Mouse (Mus musculus) embryonic fibroblast, embryonic 13.5 days (primary cell): Measurements from ENCODE around the gene Uba7. TPM values are rescaled to one million over a fixed set of nuclear protein-coding genes. Genes with fewer than 3 reads are reported as not detected.
A peak's percentile ranks its signal among the peaks of the same experiment; 100 is the strongest.

Experiments used
- H3K27ac ChIP-seq: 2 replicates; pipeline ENCODE4 v1.5.1; 2012; ENCODE audit warnings: low read length, control low read depth, inconsistent platforms; ENCODE audit not compliant: insufficient read depth
- H3K4me1 ChIP-seq: 2 replicates; pipeline ENCODE4 v1.6.1; 2011; ENCODE audit warnings: low read length; ENCODE audit not compliant: control insufficient read depth, insufficient read depth
- H3K4me3 ChIP-seq: 2 replicates; pipeline ENCODE4 v1.5.1; 2011; ENCODE audit warnings: mild to moderate bottlenecking, control low read depth, low read length; ENCODE audit not compliant: insufficient read depth
- CTCF ChIP-seq: IDR thresholded peaks from 2 replicates; pipeline ENCODE4 v1.5.1; 2011; ENCODE audit warnings: mild to moderate bottlenecking, control low read depth, low read length, moderate library complexity, borderline replicate concordance; ENCODE audit not compliant: insufficient read depth
- POLR2A ChIP-seq: IDR thresholded peaks from 2 replicates; pipeline ENCODE4 v1.6.1; 2011; ENCODE audit warnings: low read depth, mild to moderate bottlenecking, control low read depth, low read length, moderate library complexity
- polyA plus RNA-seq: library from polyadenylated mRNA; stranded (reverse); fragments of >200 nt; gene quantifications from 2 replicates; pipeline ENCODE4 v1.2.4, GENCODE M21; 2011; ENCODE audit warnings: low read depth; ENCODE audit not compliant: missing spikeins, insufficient read length

Gene Uba7
- polyA plus RNA-seq, 1 experiment = 27.3 TPM

- TF ChIP-seq POLR2A = peak; percentile 53
- TF ChIP-seq CTCF = no peak
- Histone ChIP-seq H3K4me1 (peaks cover 18% of the 10 kb centered on the region), H3K4me3 (no peak overlapping the region), H3K27ac (peak overlapping the region; percentile 92)
Observed at GRCm38 (mm10) chr9:107981684-107982605, 6.6 kb downstream of the Uba7 start.

- Histone ChIP-seq H3K4me1 (peaks cover 18% of the 10 kb centered on the region), H3K4me3 (peak within 1 kb of the TSS; percentile 86), H3K27ac (peak within 1 kb of the TSS; percentile 92)
- peak; percentile 62 for TF ChIP-seq POLR2A
- TF ChIP-seq CTCF = no peak
Observed at GRCm38 (mm10) chr9:107982681-107983346, 7.5 kb downstream of the Uba7 start, which contains the start of gene Gm20661. Gm20661 (plus strand) TSS chr9:107983058.

GRCm38 (mm10) chr9:107983421-107983890 is 8.2 kb downstream of the Uba7 start:
- peaks cover 18% of the 10 kb centered on the region for H3K4me1 ChIP-seq
- TF ChIP-seq POLR2A (peak; percentile 50), CTCF (no peak)
- H3K4me3 ChIP-seq = no peak overlapping the region; the same call in 1 of the 2 replicates
- peak overlapping the region; percentile 92 for H3K27ac ChIP-seq

GRCm38 (mm10) chr9:107984052-107984753 is 8.9 kb downstream of the Uba7 start:
- Histone ChIP-seq H3K4me1 (peaks cover 18% of the 10 kb centered on the region), H3K4me3 (peak overlapping the region; percentile 86), H3K27ac (peak overlapping the region; percentile 92)
- TF ChIP-seq POLR2A = 0 out of 2 replicates have a peak, but pooled peaks have one; percentile 33
- no peak for TF ChIP-seq CTCF

- H3K4me3 ChIP-seq = peak overlapping the region; percentile 86
- H3K4me1 ChIP-seq = peaks cover 18% of the 10 kb centered on the region
- no peak for TF ChIP-seq CTCF
- peak overlapping the region; percentile 92 for H3K27ac ChIP-seq
Observed at GRCm38 (mm10) chr9:107984754-107985055, 9.4 kb downstream of the Uba7 start.

GRCm38 (mm10) chr9:107985131-107986119 is 10.1 kb downstream of the Uba7 start, which contains the start of gene Inka1:
Inka1 (minus strand) TSS chr9:107985879.
- TF ChIP-seq POLR2A (peak; percentile 82), CTCF (no peak)
- peaks cover 18% of the 10 kb centered on the region for H3K4me1 ChIP-seq
- peak within 1 kb of the TSS; percentile 92 for H3K27ac ChIP-seq
- H3K4me3 ChIP-seq = peak within 1 kb of the TSS; percentile 86

- Histone ChIP-seq H3K4me3 (peak overlapping the region; percentile 86; the same call in 1 of the 2 replicates), H3K4me1 (peaks cover 12% of the 10 kb centered on the region)
- TF ChIP-seq POLR2A (no peak), CTCF (peak; percentile 89)
Observed at GRCm38 (mm10) chr9:107986376-107986775, 11.1 kb downstream of the Uba7 start.

GRCm38 (mm10) chr9:107987950-107988349 is 12.6 kb downstream of the Uba7 start:
- Histone ChIP-seq H3K27ac (peak overlapping the region; percentile 77), H3K4me3 (no peak overlapping the region), H3K4me1 (no peaks in the 10 kb centered on the region)
- TF ChIP-seq CTCF = no peak
- peak; percentile 46; the same call in 1 of the 2 replicates for TF ChIP-seq POLR2A

More at GRCm38 (mm10) chr9:107986376-107986775, 11.1 kb downstream of the Uba7 start:
- H3K27ac ChIP-seq = peak overlapping the region; percentile 1; the same call in 1 of the 2 replicates
